Mouse (Mus musculus): ENCODE data around the gene Rab28. TPM values are rescaled to one million over a fixed set of nuclear protein-coding genes. Genes with fewer than 3 reads are reported as not detected.

Gene Rab28
- polyA plus RNA-seq, 1 experiment, result 15.5 TPM

DNA sequence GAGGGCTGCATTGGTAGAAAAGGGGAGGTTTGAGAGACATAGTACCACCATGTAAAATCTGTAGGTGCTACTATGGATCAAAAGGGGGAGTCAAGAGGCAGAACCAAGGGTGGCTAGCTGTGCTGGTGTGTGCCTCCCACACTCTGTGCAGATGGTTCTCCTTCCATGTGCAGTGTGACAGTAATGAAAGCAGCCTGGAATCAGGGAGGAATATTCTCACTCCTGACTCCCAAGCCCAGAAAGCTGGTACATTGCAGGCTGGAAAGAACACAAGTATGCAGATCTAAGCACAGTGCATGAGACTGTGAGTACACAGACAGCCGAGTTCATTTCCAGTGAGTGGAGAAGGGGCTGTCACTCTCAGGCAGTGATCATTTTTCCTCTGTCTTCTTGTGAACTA lies 89.0 kb downstream of the Rab28 start:
- H3K9ac ChIP-seq (ENCODE audit: low read depth, poor library complexity, severe bottlenecking), result no peak overlapping the region
- H3K4me3 ChIP-seq (ENCODE audit: low read depth, low read length), result no peak overlapping the region
- no peaks in the 10 kb centered on the region for H3K36me3 ChIP-seq (ENCODE audit: control insufficient read depth, insufficient read depth, low read length, poor library complexity, severe bottlenecking)
- no peaks in the 10 kb centered on the region for H3K27me3 ChIP-seq (ENCODE audit: control insufficient read depth, insufficient read depth, low read length, poor library complexity, severe bottlenecking)
- no peaks in the 10 kb centered on the region for H3K4me1 ChIP-seq (ENCODE audit: control insufficient read depth, insufficient read depth, low read length)
- TF ChIP-seq POLR2A (IDR thresholded peaks at IDR 0.05; ENCODE audit: insufficient read depth, low read length), result no peak
- TF ChIP-seq EP300 (IDR thresholded peaks at IDR 0.05; ENCODE audit: insufficient read depth, low read depth, low read length), result no peak
- no peak for TF ChIP-seq CTCF (IDR thresholded peaks at IDR 0.05; ENCODE audit: low read depth, low read length)
- H3K9me3 ChIP-seq (replicated peaks; ENCODE audit: control insufficient read depth, insufficient read depth, low read length, poor library complexity, severe bottlenecking), result no peaks in the 10 kb centered on the region
- H3K27ac ChIP-seq (ENCODE audit: insufficient read depth, low read length), result no peak overlapping the region

DNA sequence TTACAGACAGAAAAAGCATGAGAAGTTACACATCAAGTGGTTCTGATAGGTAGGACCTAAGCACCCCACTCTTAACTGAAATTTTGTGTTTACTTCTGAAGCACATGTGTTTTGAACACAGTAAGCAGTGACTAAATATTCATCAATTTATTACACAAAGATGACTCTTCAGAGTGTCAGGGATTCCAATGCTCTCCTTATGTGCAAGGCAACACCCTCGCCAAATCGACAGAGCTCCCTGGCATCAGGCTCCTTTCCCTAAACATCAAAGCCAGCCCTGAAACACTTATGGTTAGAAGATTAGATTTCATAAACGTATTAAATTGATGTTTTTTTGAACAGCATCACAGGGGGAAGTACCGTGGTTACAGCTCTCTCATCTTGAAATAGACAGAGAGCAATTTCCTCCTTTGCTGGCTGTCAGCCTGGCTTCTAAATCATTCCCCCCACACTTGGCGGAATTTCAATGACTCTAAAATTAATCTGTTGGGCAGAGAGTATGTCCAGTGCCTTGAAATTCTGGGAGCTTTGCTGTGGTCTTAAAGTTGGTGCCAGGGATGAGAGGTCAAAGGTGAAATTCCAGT lies 97.4 kb downstream of the Rab28 start:
- TF ChIP-seq EP300 (IDR thresholded peaks at IDR 0.05; ENCODE audit: insufficient read depth, low read depth, low read length), result no peak
- no peak for TF ChIP-seq POLR2A (IDR thresholded peaks at IDR 0.05; ENCODE audit: insufficient read depth, low read length)
- no peak for TF ChIP-seq CTCF (IDR thresholded peaks at IDR 0.05; ENCODE audit: low read depth, low read length)
- no peak overlapping the region for H3K27ac ChIP-seq (ENCODE audit: insufficient read depth, low read length)
- no peaks in the 10 kb centered on the region for H3K27me3 ChIP-seq (ENCODE audit: control insufficient read depth, insufficient read depth, low read length, poor library complexity, severe bottlenecking)

DNA sequence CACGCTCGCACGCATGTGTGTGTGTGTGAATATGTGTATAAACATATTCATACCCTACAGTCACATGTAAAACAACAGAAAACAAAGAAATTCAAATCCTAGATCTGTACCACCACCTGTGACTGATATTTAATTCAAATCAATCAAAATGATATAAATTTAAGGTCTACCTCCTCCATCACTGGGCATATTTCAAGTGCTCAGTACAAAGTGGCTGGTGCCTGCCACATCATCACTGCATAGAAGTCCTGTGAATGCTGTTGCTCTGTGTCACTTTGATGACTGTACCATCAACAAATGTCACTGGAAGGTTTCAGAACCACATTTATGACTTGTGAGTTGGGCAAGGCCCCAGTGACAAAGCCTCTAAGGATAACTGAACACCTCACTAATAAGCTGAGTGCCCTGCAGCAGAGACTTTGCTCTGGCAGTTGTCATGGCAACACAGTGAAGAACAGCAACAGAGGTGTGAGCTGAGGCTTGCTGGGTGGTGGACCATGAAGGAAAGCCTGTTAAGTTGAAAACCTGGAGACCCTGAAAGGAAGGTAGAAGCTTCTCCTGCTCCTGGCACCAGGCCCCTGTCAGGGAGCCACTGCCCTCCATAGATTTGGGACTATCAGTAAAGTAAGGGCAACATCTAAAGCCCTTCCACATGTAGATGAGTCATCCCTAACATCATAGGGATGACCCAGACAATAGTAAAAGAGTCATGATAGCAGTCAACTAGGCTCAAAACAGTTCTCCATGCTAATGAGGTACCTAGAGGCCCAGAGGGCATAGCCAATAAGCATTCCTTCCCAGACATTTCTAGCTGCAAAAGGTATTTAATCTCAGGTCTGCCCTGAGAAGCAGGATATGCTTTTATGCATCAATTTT lies 111.5 kb downstream of the Rab28 start:
- Histone ChIP-seq H3K36me3 (ENCODE audit: control insufficient read depth, insufficient read depth, low read length, poor library complexity, severe bottlenecking) (no peaks in the 10 kb centered on the region), H3K27me3 (ENCODE audit: control insufficient read depth, insufficient read depth, low read length, poor library complexity, severe bottlenecking) (no peaks in the 10 kb centered on the region), H3K27ac (ENCODE audit: insufficient read depth, low read length) (no peak overlapping the region), H3K4me1 (ENCODE audit: control insufficient read depth, insufficient read depth, low read length) (no peaks in the 10 kb centered on the region), H3K4me3 (ENCODE audit: low read depth, low read length) (no peak overlapping the region), H3K9ac (ENCODE audit: low read depth, poor library complexity, severe bottlenecking) (no peak overlapping the region), H3K9me3 (replicated peaks; ENCODE audit: control insufficient read depth, insufficient read depth, low read length, poor library complexity, severe bottlenecking) (no peaks in the 10 kb centered on the region)
- no peak for TF ChIP-seq POLR2A (IDR thresholded peaks at IDR 0.05; ENCODE audit: insufficient read depth, low read length)
- TF ChIP-seq EP300 (IDR thresholded peaks at IDR 0.05; ENCODE audit: insufficient read depth, low read depth, low read length), result no peak
- TF ChIP-seq CTCF (IDR thresholded peaks at IDR 0.05; ENCODE audit: low read depth, low read length), result no peak

More for the DNA sequence above, 97.4 kb downstream of the Rab28 start:
- H3K9ac ChIP-seq (ENCODE audit: low read depth, poor library complexity, severe bottlenecking), result no peak overlapping the region
- no peaks in the 10 kb centered on the region for H3K9me3 ChIP-seq (replicated peaks; ENCODE audit: control insufficient read depth, insufficient read depth, low read length, poor library complexity, severe bottlenecking)
- no peaks in the 10 kb centered on the region for H3K4me1 ChIP-seq (ENCODE audit: control insufficient read depth, insufficient read depth, low read length)
- no peaks in the 10 kb centered on the region for H3K36me3 ChIP-seq (ENCODE audit: control insufficient read depth, insufficient read depth, low read length, poor library complexity, severe bottlenecking)
- H3K4me3 ChIP-seq (ENCODE audit: low read depth, low read length), result no peak overlapping the region

DNA sequence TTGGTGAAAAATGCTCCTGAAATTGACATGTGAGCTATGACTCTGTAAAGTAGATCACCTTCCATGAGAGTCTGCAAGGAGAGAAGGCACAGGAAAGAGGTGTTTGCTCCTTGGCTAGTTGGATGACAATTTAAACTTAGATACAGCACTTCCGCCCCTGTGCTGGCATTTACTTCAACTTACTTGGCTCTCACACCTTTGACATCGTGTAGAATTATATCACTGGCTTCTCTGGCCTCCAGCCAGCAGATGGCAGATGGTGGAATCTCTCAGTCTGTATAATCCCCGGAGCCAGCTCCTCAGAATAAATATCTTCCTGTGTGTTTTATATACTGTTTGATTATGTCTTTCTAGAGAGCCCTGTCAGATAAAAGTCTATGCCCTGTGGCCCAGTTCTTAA lies 112.8 kb downstream of the Rab28 start:
- H3K27me3 ChIP-seq (ENCODE audit: control insufficient read depth, insufficient read depth, low read length, poor library complexity, severe bottlenecking), result no peaks in the 10 kb centered on the region
- no peaks in the 10 kb centered on the region for H3K36me3 ChIP-seq (ENCODE audit: control insufficient read depth, insufficient read depth, low read length, poor library complexity, severe bottlenecking)
- no peaks in the 10 kb centered on the region for H3K4me1 ChIP-seq (ENCODE audit: control insufficient read depth, insufficient read depth, low read length)
- H3K27ac ChIP-seq (ENCODE audit: insufficient read depth, low read length), result no peak overlapping the region
- H3K4me3 ChIP-seq (ENCODE audit: low read depth, low read length), result no peak overlapping the region
- no peak overlapping the region for H3K9ac ChIP-seq (ENCODE audit: low read depth, poor library complexity, severe bottlenecking)
- H3K9me3 ChIP-seq (replicated peaks; ENCODE audit: control insufficient read depth, insufficient read depth, low read length, poor library complexity, severe bottlenecking), result no peaks in the 10 kb centered on the region
- TF ChIP-seq CTCF (IDR thresholded peaks at IDR 0.05; ENCODE audit: low read depth, low read length) (no peak), POLR2A (IDR thresholded peaks at IDR 0.05; ENCODE audit: insufficient read depth, low read length) (no peak)

DNA sequence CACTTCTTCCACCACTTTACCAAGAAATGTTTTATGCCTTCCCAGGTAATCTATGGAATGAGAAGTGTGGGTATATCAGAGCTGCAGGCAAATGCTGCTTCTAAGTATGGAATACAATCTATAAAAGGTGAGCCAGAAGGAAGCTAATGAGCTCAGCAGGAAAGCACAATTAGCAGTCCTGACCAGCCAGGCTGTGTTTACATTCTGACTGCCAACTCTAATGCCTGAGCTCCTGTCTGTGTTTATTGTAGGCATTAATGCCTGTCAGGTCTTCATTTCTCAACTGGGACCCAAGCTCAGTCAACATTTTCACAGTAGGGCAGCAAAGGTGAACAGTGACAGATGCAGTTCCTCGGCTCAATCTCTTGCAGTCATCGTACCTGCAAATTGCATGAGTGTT lies 129.9 kb downstream of the Rab28 start:
- H3K9ac ChIP-seq (ENCODE audit: low read depth, poor library complexity, severe bottlenecking), result no peak overlapping the region
- H3K4me1 ChIP-seq (ENCODE audit: control insufficient read depth, insufficient read depth, low read length), result no peaks in the 10 kb centered on the region
- H3K9me3 ChIP-seq (replicated peaks; ENCODE audit: control insufficient read depth, insufficient read depth, low read length, poor library complexity, severe bottlenecking), result peaks cover 5% of the 10 kb centered on the region
- no peaks in the 10 kb centered on the region for H3K27me3 ChIP-seq (ENCODE audit: control insufficient read depth, insufficient read depth, low read length, poor library complexity, severe bottlenecking)
- no peak for TF ChIP-seq CTCF (IDR thresholded peaks at IDR 0.05; ENCODE audit: low read depth, low read length)
- TF ChIP-seq EP300 (IDR thresholded peaks at IDR 0.05; ENCODE audit: insufficient read depth, low read depth, low read length), result no peak
- no peak for TF ChIP-seq POLR2A (IDR thresholded peaks at IDR 0.05; ENCODE audit: insufficient read depth, low read length)
- no peaks in the 10 kb centered on the region for H3K36me3 ChIP-seq (ENCODE audit: control insufficient read depth, insufficient read depth, low read length, poor library complexity, severe bottlenecking)
- H3K4me3 ChIP-seq (ENCODE audit: low read depth, low read length), result no peak overlapping the region
- H3K27ac ChIP-seq (ENCODE audit: insufficient read depth, low read length), result no peak overlapping the region

Other genes with a start within 250 kb of the Rab28 start
- gene Nkx3-2, start 56.3 kb upstream of the Rab28 start, polyA plus RNA-seq (2011; ENCODE audit: insufficient read depth, insufficient read length, low read depth, missing spikeins), result not detected in 2 replicates
- gene Bod1l, start 136.2 kb upstream of the Rab28 start, polyA plus RNA-seq (2011; ENCODE audit: insufficient read depth, insufficient read length, low read depth, missing spikeins), result 38.4 and 41.0 TPM in 2 replicates

Data from ES-Bruce4 (cell line).